Mouse (Mus musculus) mammary gland, adult 2 months (tissue): ENCODE measurements around the gene Thoc3. TPM values are rescaled to one million over a fixed set of nuclear protein-coding genes. Genes with fewer than 3 reads are reported as not detected.

Experiments used
- polyA plus RNA-seq: library from polyadenylated mRNA; depleted of rRNA; stranded (reverse); fragments of >200 nt; gene quantifications from 2 replicates; pipeline ENCODE4 v1.2.3, GENCODE M21; 2012; ENCODE audit warnings: low replicate concordance; rRNA removed

The Thoc3 gene
- 24.4 and 57.3 TPM in 2 replicates for polyA plus RNA-seq

DNA sequence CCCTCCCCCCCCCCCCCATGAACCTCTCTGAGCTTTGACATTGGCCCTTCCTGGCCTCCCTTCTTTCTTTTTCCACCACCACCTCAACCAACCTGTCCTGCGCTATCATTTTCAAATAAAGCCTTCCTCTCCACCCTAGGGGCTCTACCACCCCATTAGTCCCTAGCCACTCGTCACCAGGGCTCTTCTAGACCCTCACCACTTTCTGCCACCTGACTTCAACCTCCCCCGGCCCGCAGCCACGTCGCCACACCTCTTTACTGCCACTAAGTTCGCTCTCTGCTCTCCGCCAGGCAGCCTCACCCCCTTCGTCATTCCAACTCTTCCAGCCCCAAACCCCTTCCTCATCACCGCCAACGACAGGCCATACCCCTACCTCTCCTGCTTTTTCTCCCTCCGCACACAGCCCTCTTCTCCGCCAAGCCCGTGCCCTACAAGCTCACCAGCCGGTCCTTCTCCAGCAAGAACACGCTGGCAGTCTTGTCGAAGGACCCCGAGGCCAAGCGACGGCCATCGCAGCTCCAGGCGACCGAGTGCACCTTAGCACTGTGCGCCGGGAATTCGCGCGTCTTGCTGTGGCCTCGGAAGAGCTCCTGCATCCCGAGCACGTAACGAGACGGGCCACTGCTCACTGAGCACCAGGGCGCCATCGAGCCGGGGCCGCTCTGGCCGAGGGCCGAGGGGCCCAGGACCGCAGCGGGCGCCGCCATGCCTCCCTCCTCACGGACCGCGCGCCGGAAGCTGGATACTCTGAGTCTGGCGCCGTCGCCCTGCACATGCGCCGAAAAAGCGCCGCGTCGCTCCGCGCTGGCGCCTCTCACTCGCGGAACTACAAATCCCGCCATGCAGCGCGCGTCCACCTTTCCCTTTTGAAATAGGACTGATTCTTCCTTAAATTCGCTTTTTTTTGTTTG is at the start of gene Thoc3:
Thoc3 (minus strand) TSS at position 752 of the 914 bp plus-strand sequence.

GRCm38 (mm10) chr13:54503604-54504521 is 35.2 kb upstream of the Thoc3 start, which contains the start of gene Simc1:
TSS of gene Simc1 (plus strand) at chr13:54503779.

Other genes with a start within 250 kb of the Thoc3 start
- gene Cplx2, start 97.5 kb downstream of the Thoc3 start, polyA plus RNA-seq = 4.0 and 6.4 TPM in 2 replicates
- 7.4 and 9.5 TPM in 2 replicates for gene Simc1, start 34.9 kb upstream of the Thoc3 start, polyA plus RNA-seq
- gene 4833439L19Rik, start 96.6 kb upstream of the Thoc3 start, polyA plus RNA-seq = 98.9 and 187 TPM in 2 replicates
- 25.5 and 31.3 TPM in 2 replicates for gene Arl10, start 106.2 kb upstream of the Thoc3 start, polyA plus RNA-seq
- 4.5 and 8.5 TPM in 2 replicates for gene Nop16, start 121.2 kb upstream of the Thoc3 start, polyA plus RNA-seq
- gene Higd2a, start 121.4 kb upstream of the Thoc3 start, polyA plus RNA-seq = 138 and 146 TPM in 2 replicates
- 57.0 and 62.0 TPM in 2 replicates for gene Cltb, start 142.5 kb upstream of the Thoc3 start, polyA plus RNA-seq
- gene Faf2, start 152.9 kb upstream of the Thoc3 start, polyA plus RNA-seq = 18.5 and 27.4 TPM in 2 replicates
- 229 and 423 TPM in 2 replicates for gene Rnf44, start 225.1 kb upstream of the Thoc3 start, polyA plus RNA-seq
- gene Cdhr2, start 232.6 kb upstream of the Thoc3 start, polyA plus RNA-seq = 0.02 and 0.06 TPM in 2 replicates